Mouse (Mus musculus): ENCODE results near the gene Glt6d1.

DNA sequence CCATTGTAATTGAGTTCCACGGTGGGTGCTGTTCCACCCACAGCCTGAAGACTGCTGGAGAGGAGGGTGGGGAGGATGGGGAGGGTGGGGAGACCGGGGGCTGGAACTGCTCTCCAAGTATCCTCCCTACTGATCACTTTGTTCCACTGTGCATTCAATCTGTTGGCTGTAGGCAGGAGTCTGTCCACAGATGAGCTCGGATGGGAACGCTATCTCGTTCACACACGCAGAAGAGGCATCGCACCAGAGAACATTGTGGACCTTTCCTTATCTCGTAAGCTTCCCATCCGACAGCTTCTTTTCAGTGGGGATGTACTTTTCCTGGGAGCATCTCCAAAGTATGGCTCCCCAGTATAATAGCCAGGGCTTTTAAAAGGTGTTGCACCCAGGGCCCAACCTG, 36.6 kb downstream of the Glt6d1 start:
- TF ChIP-seq CTCF (IDR thresholded peaks at IDR 0.05; ENCODE audit: control insufficient read depth, insufficient read depth, insufficient replicate concordance, low read depth, low read length) (no peak), POLR2A (IDR thresholded peaks at IDR 0.05; ENCODE audit: control insufficient read depth, low read depth, low read length) (no peak)
